Comparison of ENCODE assay signal across 8 mouse cellular contexts in the genomic region with DNA sequence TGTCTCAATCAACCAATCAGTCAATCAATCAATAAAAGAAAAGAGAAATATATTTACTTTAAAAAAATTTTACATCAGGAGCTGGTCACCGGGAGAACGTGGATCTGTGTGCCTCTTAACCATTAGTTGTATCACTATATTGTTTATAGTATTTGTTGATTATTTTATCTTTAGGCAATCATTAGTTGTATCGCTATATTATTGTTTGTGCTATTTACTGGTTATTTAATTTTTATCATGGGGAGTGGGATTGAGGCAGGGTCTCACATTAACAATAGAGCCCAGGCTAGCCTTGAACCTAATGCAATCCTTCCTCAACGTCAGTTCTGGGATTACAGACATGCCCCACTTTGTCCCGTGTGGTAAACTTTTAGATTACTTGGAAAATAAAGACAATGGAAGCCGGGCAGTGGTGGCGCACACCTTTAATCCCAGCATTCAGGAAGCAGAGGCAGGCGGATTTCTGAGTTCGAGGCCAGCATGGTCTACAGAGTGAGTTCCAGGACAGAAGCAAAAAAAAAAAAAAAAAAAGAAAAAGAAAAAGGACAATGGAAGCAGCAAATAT. TPM values are rescaled to one million over a fixed set of nuclear protein-coding genes. Genes with fewer than 3 reads are reported as not detected.
A peak's percentile ranks its signal among the peaks of the same experiment; 100 is the strongest.
DNase-seq lines count a peak whose midpoint lies in the region; ATAC-seq and TF ChIP-seq lines count a peak whose summit lies in the region.

No protein-coding gene starts in this region.

- no peaks in the 10 kb centered on the region for H3K9me3 ChIP-seq in heart, embryonic 13.5 days
- no peaks in the 10 kb centered on the region for H3K9me3 ChIP-seq in hindbrain, embryonic 14.5 days (ENCODE audit: control insufficient read depth, low read length)
- H3K9me3 ChIP-seq in midbrain, embryonic 13.5 days = no peaks in the 10 kb centered on the region

- no peak for ATAC-seq in heart, embryonic 13.5 days (ENCODE audit: extremely low read depth, insufficient number of reproducible peaks, low FRiP score, low TSS enrichment)
- no peak for ATAC-seq in hindbrain, embryonic 14.5 days (ENCODE audit: low FRiP score)
- no peak; the same call in 1 of the 2 replicates for ATAC-seq in midbrain, embryonic 13.5 days
- no peak for ATAC-seq in frontal cortex, adult (ENCODE audit: low TSS enrichment)

- peak overlapping the region; percentile 76 for H3K4me2 ChIP-seq in heart, embryonic 13.5 days
- H3K4me2 ChIP-seq in hindbrain, embryonic 14.5 days (replicated peaks) = peak overlapping the region; percentile 70
- peak overlapping the region; percentile 53 for H3K4me2 ChIP-seq in midbrain, embryonic 13.5 days (replicated peaks)

- no peak for TF ChIP-seq POLR2A in bone marrow, adult 2 months (IDR thresholded peaks at IDR 0.05; ENCODE audit: borderline replicate concordance, control insufficient read depth, low read depth, low read length)

- peak overlapping the region; percentile 86 for H3K9ac ChIP-seq in heart, embryonic 13.5 days
- H3K9ac ChIP-seq in hindbrain, embryonic 14.5 days = peak overlapping the region; percentile 78
- H3K9ac ChIP-seq in midbrain, embryonic 13.5 days (replicated peaks) = peak overlapping the region; percentile 68

- 78% methylated on average over 9 of the region's 9 CpGs for WGBS in heart, embryonic 13.5 days
- 88% methylated on average over 9 of the region's 9 CpGs for WGBS in bone marrow, adult 2 months
- WGBS in hindbrain, embryonic 14.5 days = 85% methylated on average over 9 of the region's 9 CpGs
- 86% methylated on average over 9 of the region's 9 CpGs for WGBS in midbrain, embryonic 13.5 days

- no peaks in the 10 kb centered on the region for H3K27me3 ChIP-seq in heart, embryonic 13.5 days (replicated peaks)
- H3K27me3 ChIP-seq in hindbrain, embryonic 14.5 days (ENCODE audit: control insufficient read depth, insufficient read depth, low read length) = no peaks in the 10 kb centered on the region
- no peaks in the 10 kb centered on the region for H3K27me3 ChIP-seq in midbrain, embryonic 13.5 days

- TF ChIP-seq CTCF in bone marrow, adult 2 months (IDR thresholded peaks at IDR 0.05; ENCODE audit: control insufficient read depth, insufficient read depth, low read length) = no peak

- peaks cover 25% of the 10 kb centered on the region for H3K4me1 ChIP-seq in heart, embryonic 13.5 days
- no peaks in the 10 kb centered on the region; the same call in 1 of the 2 replicates for H3K4me1 ChIP-seq in bone marrow, adult 2 months (ENCODE audit: control insufficient read depth, insufficient read depth, low read length)
- peaks cover 12% of the 10 kb centered on the region; the same call in 1 of the 2 replicates for H3K4me1 ChIP-seq in hindbrain, embryonic 14.5 days (replicated peaks; ENCODE audit: control insufficient read depth, insufficient read depth, low read length)
- H3K4me1 ChIP-seq in midbrain, embryonic 13.5 days (replicated peaks) = peaks cover 18% of the 10 kb centered on the region

- no peak for DNase-seq in heart, postnatal 36 days
- no peak for DNase-seq in hindbrain, embryonic 14.5 days (ENCODE audit: low spot score)
- DNase-seq in urinary bladder, postnatal 10 days (ENCODE audit: low spot score) = no peak
- DNase-seq in layer of hippocampus, postnatal 10 days (ENCODE audit: low spot score in 2 of 2) = no peak

- H3K27ac ChIP-seq in heart, embryonic 13.5 days (replicated peaks) = peak overlapping the region; percentile 86
- H3K27ac ChIP-seq in bone marrow, adult 2 months (ENCODE audit: control insufficient read depth, insufficient read depth, low read depth, low read length, poor library complexity) = no peak overlapping the region
- H3K27ac ChIP-seq in hindbrain, embryonic 14.5 days = peak overlapping the region; percentile 92
- H3K27ac ChIP-seq in midbrain, embryonic 13.5 days = peak overlapping the region; percentile 84

- H3K36me3 ChIP-seq in heart, embryonic 13.5 days = peaks cover 24% of the 10 kb centered on the region
- peaks cover 19% of the 10 kb centered on the region for H3K36me3 ChIP-seq in hindbrain, embryonic 14.5 days (replicated peaks; ENCODE audit: control insufficient read depth, insufficient read depth)
- peaks cover 20% of the 10 kb centered on the region for H3K36me3 ChIP-seq in midbrain, embryonic 13.5 days

- H3K4me3 ChIP-seq in heart, embryonic 13.5 days = peak overlapping the region; percentile 91
- peak overlapping the region; percentile 54 for H3K4me3 ChIP-seq in bone marrow, adult 2 months (replicated peaks; ENCODE audit: control insufficient read depth, low read depth, low read length)
- peak overlapping the region; percentile 85 for H3K4me3 ChIP-seq in hindbrain, embryonic 14.5 days (replicated peaks; ENCODE audit: low read length)
- peak overlapping the region; percentile 35 for H3K4me3 ChIP-seq in midbrain, embryonic 13.5 days (replicated peaks)

- intact Hi-C loops in heart, postnatal 36 days (cut with DNase I) = loop anchor here (1.0 kb wide), 1 partner anchor 44 kb away; no protein-coding TSS in a partner anchor

RNA-seq across cellular contexts. Expression of a gene that starts 0.7 kb away (rescaled TPM):
- polyA plus RNA-seq in heart, embryonic 13.5 days (2015; fragmentation: Nextera tagmentation; extraction: Ambion mirVana) = 281 and 299 TPM in 2 replicates
- 10 to 100 TPM; 60.8 to 67.1 TPM for total RNA-seq in heart, postnatal 36 days (2021)
- polyA plus RNA-seq in bone marrow, adult 2 months (2011; ENCODE audit: insufficient read depth, insufficient read length, low replicate concordance, missing spikeins) = 46.9 and 70.5 TPM in 2 replicates
- 150 and 177 TPM in 2 replicates for polyA plus RNA-seq in hindbrain, embryonic 14.5 days (2014; fragmentation: Nextera tagmentation; extraction: Ambion mirVana)
- 288 and 305 TPM in 2 replicates for polyA plus RNA-seq in midbrain, embryonic 13.5 days (2015; fragmentation: Nextera tagmentation; extraction: Ambion mirVana)
- 10 to 100 TPM; 47.2 to 47.7 TPM for total RNA-seq in layer of hippocampus, postnatal 10 days (2021)

RNA-seq across cellular contexts. Expression of a gene that starts 25.4 kb away (rescaled TPM):
- 1.9 and 2.0 TPM in 2 replicates for polyA plus RNA-seq in heart, embryonic 13.5 days (2015; fragmentation: Nextera tagmentation; extraction: Ambion mirVana)
- 1 to 10 TPM; 2.0 to 2.3 TPM for total RNA-seq in heart, postnatal 36 days (2021)
- polyA plus RNA-seq in bone marrow, adult 2 months (2011; ENCODE audit: insufficient read depth, insufficient read length, low replicate concordance, missing spikeins) = 0.90 TPM in 1 of 2 replicates, not detected in the other
- 7.1 and 7.8 TPM in 2 replicates for polyA plus RNA-seq in hindbrain, embryonic 14.5 days (2014; fragmentation: Nextera tagmentation; extraction: Ambion mirVana)
- polyA plus RNA-seq in midbrain, embryonic 13.5 days (2015; fragmentation: Nextera tagmentation; extraction: Ambion mirVana) = 4.6 and 5.6 TPM in 2 replicates
- total RNA-seq in layer of hippocampus, postnatal 10 days (2021) = 1 to 10 TPM; 3.0 to 3.9 TPM

Comparison
In these comparisons a context has a peak if more than half of its experiments do, and no peak if none do; other contexts are left out.
1. H3K4me3 ChIP-seq: peak in every context shown above with its lines; median percentile 91 in heart, embryonic 13.5 days; 85 in hindbrain, embryonic 14.5 days; 54 in bone marrow, adult 2 months; 35 in midbrain, embryonic 13.5 days.